Mouse (Mus musculus) v-Abl transformed pro-B cells (cell line): ENCODE data around the gene Hoxa5.

Experiments
- in situ Hi-C, 2 experiments: fragments of 400-800 bp; cut with MboI; formaldehyde crosslinking; loops; one replicate each; pipeline ENCODE4 v1.15.1; 2025; ENCODE audit not compliant: unreplicated experiment in 2 of 2

Gene Hoxa5

DNA sequence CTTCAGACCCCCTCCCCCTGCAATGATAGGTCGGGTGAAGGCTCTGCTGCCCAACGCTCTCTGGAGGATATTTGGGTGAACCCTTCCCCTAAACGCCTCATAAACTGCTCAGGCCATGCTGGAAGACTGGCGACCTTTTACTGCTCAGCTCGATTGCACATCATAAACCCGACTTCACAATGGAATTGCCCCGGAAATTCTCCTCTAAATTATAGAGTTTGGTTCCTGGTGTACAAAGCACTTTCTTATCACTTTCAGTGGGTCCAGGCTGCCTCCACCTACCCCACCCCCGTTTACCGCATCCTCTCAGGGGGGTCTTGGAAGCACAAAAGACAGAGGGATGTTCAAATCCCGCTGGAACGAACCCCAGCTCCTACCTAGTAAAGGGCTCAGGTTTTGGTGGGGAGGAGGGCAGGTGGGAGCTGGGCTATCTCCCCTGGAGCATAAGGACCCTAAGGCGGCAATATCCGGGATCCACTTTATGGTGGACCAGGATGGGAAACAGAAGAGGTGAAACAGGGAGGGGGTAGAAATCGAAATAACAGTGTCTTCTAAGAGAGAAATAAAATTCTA is 14.3 kb upstream of the Hoxa5 start:
- in situ Hi-C loops = loop anchor here in 1 of 2 experiments (25.0 kb wide), 2 partner anchors 1306 to 1431 kb away; no protein-coding TSS in a partner anchor

DNA sequence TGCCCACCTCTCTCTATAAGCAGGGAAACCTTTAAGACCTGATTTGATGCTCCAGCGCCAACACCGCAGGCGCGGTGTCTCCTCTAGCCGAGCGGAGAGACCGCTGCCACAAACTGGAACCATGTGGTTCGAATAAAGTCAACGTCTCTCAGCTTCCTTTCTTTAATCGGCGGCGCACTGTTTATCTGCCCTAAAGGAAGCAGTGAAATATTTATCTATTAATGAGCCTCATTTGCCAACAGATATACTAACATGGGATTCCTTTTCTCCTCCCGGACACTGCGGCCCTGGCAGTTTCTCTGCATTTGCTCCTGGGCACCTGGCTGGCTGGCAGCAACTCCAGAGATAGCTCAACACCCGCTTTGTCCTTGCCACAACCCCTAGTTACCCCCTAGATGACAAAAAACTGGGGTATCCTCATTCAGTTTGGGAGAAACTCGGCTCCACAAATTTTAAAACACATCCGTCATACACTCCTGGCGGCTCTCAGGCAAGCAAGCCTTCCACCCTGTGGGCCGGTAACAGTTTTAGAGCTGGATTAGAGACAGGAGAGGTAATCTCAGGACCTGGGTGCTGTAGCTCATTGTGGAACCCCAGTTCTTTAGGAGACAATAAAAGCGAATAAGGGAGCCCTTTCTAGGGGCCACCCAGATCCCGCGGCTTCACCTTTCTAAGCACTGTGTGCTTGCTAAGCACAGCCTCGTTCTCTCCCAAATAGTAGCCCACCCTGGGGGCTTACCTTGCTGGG is 13.7 kb upstream of the Hoxa5 start:
- in situ Hi-C loops = loop anchor here in 1 of 2 experiments (25.0 kb wide), 2 partner anchors 1306 to 1431 kb away; no protein-coding TSS in a partner anchor

DNA sequence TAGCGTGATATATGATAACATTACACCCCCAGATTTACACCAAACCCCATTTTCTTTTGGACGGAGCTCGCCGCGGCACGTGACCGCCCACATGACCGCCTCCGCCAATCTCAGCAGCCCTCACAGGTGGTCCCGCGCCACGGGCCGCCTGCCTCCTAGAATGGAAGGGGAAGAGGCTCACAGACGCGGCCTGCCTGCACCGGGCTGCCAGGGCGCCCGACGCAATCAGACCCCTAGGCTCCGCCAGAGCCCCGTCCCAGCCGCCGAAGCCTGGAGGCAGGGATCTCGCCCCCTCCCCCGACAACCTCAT is 13.0 kb upstream of the Hoxa5 start:
- in situ Hi-C loops = loop anchor here in 1 of 2 experiments (25.0 kb wide), 2 partner anchors 1305 to 1430 kb away; no protein-coding TSS in a partner anchor

DNA sequence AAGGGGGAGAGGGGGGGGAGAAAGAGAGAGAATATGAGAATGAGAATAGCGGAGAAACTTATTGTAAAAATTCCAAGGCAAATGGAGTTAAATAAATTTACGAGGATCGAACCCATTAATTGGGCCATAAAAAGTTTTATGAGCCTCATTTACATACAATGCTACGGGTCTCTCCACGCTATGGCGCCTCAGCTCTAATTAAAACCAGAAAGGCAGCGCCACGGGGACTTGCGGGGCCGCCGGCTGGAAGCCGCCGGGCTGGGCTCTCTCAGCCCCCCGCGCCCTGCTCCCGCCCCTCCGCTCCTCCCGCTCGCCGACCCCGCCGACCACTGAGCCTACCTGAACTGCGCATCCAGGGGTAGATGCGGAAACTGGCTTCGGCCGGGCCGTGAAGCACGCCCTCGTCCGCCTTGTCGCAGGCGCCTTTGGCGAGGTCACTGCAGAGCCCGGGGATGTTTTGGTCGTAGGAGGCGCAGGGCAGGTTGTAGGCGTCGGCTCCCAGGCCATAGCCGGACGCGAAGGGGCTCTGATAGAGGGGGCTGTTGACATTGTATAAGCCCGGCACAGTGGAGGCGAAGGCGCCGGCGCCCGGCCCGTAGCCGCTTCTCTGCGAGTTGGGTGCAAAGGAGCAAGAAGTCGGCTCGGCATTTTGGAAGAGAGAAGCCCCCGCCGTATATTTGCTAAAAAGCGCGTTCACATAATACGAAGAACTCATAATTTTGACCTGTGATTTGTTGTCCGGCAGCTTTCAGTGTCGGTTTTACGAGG is 12.5 kb upstream of the Hoxa5 start:
- in situ Hi-C loops = loop anchor here in 1 of 2 experiments (25.0 kb wide), 2 partner anchors 1305 to 1430 kb away; no protein-coding TSS in a partner anchor

DNA sequence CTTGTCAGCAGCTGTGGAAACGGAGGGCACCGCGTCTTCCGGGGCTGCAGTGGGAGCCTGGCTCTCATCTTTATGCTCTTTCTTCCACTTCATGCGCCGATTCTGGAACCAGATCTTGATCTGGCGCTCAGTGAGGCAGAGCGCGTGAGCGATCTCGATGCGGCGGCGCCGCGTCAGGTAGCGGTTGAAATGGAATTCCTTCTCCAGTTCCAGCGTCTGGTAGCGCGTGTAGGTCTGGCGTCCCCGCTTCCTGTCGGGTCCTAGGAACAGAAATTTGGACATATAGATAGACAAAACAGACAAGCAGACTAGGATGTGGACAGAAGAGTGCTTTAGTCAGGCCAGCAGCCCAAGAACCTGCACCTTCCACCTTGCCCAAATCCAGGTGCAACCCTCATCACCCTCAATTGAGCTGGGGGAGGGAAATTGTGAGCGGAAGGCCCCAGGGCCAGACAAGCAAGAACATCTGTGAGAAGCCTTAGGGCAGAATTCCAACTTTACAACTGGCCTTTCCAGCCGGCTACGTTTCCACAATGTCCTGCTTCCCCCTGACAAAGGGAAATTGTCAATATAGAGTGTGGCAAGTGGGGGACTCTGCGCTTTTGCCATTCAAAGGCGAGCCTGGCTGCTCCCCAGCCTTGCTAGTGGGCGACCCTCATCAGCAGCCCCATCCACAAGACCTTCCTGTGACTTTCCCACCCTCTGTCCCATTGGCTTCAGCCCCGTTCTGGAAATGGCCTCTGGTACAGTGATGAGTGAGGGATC is 11.6 kb upstream of the Hoxa5 start:
- in situ Hi-C loops = loop anchor here in 1 of 2 experiments (25.0 kb wide), 2 partner anchors 1304 to 1429 kb away; no protein-coding TSS in a partner anchor

DNA sequence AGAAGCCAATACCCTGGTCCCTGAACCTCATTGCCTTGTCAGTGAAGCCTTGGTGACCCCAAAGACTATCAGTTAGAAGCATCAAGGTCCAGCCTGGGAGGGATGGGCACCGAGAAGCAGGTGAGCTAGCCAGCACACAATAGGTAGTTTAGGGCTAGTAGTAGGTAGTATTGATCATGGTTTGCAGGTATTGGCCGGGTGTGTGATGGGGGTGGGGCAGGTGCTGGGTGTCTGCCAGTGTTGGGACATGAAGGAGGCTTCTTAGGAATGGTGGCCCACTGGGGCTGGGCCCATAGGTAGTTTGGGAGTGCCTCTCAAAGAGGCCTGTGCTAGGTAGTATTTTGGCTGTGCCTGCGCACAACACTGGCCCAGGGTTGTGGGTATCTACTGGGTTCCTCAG is 10.7 kb upstream of the Hoxa5 start:
- in situ Hi-C loops = loop anchor here in 1 of 2 experiments (25.0 kb wide), 2 partner anchors 1303 to 1428 kb away; no protein-coding TSS in a partner anchor

DNA sequence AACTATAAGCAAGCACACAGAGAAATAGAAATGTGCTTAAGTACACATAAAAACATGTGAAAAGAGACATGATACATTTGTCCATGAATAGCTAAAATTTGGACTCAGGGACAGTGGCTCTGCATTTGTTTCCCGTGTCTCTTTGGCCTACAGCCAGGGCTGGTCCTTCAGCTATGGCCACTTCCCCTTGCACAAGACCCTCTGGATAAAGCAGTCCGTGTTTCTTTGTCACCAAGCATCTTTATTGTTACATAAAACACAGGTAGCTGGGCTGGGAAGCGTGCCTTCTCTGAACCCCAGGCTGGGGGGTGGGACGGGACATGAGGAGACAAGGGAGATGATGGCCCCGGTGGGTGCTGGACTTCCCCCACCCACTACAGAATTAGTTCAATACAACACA is 9.9 kb upstream of the Hoxa5 start:
- in situ Hi-C loops = loop anchor here in 1 of 2 experiments (25.0 kb wide), 2 partner anchors 1302 to 1427 kb away; no protein-coding TSS in a partner anchor

DNA sequence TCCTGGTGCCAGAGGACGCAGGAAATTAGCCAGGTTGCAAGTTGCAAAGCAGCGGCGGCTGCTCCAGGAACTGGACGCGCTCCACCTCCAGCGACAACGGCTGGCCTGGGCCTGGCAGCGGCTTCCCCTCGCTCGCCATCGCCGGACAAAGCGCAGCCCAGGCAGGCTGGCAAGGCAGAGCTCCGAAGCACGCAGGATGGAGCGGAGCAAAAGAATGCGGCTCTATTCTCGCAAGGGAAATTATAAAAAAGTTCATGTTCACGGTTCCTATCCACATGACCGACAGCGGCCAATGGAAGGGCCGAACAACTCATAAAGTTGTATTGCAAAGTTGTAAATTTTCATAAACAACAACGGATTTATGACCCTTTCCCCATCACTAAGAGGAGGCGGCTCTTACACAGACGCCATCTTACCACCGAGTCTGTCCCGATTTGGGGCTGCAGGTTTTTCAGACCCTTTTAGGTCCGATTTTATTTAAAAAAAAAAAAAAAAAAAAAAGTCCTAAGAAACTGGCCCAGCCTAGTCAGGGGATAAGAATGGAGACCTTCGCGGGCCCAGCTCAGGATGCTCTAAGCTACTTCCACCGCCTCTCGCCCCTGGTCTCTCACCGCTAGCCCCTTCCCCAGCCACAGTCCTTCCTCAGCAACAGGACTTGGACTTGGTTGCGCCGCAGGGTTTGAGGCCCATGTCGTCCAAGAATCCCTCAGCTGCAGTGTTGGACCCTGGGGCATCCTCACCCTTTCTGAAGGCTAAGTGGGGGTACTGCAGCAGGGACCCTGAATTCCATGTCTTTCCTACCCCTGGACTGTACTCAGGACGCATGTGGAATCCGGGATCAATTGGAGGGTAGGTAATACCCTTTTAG is 9.0 kb upstream of the Hoxa5 start, which contains the start of the genes Hoxa3 and Gm28308:
Gene Hoxa3, minus strand, starts transcription at position 218 of the 868 bp plus-strand sequence.
Gene Gm28308, minus strand, starts transcription at position 221 of the 868 bp plus-strand sequence.
- in situ Hi-C loops = loop anchor here in 1 of 2 experiments (25.0 kb wide), 2 partner anchors 1301 to 1426 kb away; no protein-coding TSS in a partner anchor

DNA sequence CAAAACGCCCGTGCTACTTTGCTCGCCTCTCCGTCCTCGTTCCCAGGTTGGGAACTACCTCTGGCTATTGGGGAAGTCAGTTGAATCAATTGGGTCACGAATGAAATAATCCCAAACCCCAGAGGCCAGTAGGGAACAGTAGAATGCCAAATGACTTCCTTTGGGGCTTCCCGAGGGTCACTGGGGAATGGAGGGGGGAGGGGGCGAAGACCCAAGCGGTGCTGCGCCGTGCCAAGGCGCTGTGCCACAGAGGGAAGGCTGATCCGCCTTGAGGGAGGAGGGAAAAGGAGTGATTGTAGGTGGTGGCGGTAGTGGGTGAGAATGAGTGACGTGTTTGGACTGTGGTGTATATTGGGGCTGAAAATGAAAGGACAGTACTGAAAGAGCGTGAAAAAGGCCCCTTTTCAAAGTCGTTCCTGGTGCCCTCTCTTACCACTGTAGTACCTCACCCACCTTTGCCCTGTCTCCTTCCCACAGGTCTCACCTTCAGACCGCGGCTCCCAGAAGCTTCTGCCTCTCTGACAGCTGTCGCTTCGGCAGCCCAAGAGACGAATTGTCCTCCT is 8.2 kb upstream of the Hoxa5 start:
- in situ Hi-C loops = loop anchor here in 1 of 2 experiments (25.0 kb wide), 2 partner anchors 1300 to 1425 kb away; no protein-coding TSS in a partner anchor

DNA sequence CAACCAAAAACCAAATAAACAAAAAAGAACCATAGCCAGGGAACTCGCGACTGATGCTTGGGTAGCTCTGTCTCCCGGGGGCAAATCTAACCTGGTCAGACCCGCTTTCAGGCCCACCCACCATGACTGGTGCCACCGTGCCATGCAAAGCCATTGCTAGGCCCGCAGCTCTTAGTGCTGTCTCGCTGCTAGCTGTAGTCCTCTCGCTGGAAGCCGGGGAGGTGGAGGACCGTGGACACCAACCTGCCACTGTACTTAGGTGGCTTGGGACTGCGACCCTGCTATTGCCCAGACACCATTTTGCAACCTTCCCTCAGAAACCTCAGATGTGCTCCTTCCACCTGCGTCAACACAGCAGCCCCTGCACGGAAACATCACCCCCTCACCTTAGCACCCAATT is 7.6 kb upstream of the Hoxa5 start:
- in situ Hi-C loops = loop anchor here in 1 of 2 experiments (25.0 kb wide), 2 partner anchors 1300 to 1425 kb away; no protein-coding TSS in a partner anchor

DNA sequence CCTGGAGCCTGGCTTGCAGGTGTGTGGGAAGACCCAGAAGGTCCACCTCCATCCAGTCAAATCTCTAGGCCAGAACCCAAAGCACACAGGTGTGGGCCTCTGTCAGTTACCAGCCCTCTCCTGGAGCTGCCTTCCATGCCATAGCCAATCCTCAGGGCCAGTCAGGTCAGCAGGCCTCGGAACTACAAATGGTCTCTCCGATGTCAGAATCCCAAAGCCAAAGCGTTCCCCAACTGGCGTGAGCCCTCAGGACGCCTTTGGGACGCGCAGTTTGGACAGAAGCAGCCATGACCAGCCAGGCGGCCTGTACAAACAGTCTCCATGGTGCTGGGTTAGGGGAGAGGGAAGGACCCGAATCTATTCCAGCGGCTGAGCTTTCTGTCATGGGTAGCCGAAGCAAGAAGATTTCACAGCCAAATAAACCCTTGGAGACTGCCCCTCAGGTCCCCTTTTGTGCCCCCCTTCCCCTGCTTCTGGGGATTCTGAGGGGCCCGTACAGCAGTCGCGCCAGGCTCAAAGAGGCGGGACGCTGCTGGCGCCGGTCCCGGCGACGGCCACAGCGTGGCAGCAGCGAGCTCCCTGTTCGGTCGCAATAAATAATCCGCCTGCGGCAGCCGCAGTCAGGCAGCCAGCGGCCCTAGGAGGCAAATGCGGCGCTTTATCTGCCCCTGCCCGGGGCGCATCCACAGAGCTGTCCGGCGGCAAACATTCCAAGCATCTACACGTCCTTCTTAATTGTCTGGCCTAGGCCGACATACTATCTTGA is 7.0 kb upstream of the Hoxa5 start:
- in situ Hi-C loops = loop anchor here in 1 of 2 experiments (25.0 kb wide), 2 partner anchors 1299 to 1424 kb away; no protein-coding TSS in a partner anchor

DNA sequence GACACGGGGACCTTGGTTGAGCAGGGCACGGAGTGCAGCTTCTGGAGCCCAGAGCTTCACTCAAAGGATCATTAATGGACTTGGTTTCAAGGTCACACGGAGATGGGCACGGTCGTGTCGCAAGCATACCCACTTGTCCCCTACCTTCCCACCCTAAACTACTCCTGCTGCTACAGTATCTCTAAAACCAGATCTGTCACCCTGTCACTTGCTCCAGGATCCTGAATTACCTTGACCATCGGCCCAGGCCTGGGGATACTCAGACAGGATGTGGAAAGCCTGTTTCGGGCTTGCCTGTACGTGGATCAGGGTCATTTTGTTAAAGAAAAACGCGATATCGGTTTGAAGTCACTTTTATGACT is 5.3 kb upstream of the Hoxa5 start:
- in situ Hi-C loops = loop anchor here in 1 of 2 experiments (25.0 kb wide), 2 partner anchors 1297 to 1422 kb away; no protein-coding TSS in a partner anchor

DNA sequence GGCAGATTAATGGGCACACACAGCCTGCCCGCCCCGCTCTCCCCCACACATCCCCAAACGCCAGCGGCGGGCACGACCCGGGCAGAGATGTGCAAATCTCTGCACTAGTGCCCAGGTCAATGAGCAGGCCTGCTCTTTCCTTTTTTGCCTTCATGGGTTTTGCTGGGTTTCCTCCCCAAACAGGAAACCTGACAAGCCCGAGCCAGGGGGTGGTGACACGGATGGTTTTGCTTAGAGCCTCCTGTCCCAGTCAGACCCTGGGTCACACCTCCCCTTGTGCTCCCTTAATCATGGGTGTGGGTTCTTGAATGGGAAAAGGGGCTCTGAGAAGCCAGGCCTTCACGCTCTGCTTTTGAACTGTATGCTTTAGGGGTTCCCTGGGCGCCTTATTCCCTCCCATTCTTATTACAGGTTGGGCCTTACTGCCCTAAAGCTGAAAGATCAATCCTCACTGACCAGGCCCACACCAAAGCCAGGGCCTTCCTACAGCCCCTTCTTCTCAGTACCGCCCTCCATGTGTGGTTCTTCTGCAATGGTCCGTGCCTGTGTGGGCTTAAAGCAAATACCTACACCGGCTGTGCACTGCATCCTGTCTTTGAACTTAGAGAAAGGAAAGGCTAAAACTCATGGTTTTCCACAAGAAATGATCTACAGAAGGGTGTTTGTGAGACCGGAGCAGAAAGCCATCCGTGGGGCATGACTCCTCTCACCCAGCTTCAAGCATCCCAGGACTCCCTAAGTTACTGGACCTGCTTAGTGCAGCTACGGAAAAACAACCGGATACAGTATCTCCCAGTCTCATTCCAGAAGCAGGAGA is 4.7 kb upstream of the Hoxa5 start:
- in situ Hi-C loops = loop anchor here in 1 of 2 experiments (25.0 kb wide), 2 partner anchors 1297 to 1422 kb away; no protein-coding TSS in a partner anchor

DNA sequence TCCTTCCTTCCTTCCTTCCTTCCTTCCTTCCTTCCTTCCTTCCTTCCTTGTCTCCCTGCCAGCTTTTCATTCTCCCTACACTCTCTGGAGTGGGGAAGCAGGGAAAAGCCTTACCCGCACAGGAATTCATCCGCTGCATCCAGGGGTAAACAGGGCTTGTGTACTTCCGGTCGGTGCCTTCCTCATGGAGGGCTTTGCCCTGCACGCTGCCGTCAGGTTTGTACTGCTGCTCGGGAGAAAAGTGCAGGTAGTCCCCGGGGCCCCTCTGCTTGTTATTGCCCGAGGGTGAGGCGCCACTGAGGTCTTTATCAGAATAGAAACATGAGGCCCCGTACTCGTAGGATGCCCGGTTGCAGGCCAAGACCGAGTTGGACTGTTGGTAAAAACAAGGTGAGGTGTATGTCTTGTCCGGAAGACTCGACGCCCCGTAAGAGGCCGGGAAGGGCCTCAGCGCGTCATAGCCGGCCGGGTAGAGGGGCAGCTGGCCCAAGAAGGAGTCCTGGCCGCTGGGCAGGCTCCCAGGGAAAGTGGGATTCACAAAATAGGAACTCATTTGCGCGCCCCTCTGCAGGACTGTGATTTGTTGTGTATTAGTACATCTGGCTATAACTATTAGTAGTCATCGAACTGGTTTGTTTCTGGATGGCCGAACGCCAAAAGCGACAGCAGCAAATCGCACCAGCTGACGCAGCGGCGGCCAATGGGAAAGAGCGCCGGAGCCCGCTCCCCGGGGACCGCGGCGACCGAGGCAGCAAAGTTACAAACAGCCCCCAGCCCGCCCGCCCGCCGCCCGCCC is 3.9 kb upstream of the Hoxa5 start, which contains the start of gene Hoxa6:
Gene Hoxa6, minus strand, starts transcription at position 651 of the 796 bp plus-strand sequence.
- in situ Hi-C loops = loop anchor here in 1 of 2 experiments (25.0 kb wide), 2 partner anchors 1296 to 1421 kb away; no protein-coding TSS in a partner anchor

DNA sequence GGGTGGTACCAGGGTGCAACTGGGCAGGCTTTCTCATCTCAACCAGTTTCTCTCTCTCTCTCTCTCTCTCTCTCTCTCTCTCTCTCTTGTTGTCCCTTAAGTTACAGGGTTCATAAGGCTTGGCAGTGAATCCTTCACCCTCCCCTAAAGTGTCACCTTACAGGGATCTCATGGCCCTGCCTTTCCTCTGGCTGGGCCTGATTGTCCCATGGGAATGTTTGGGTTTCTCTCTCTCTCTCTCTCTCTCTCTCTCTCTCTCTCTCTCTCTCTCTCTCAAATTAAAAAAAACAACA is 3.2 kb upstream of the Hoxa5 start:
- in situ Hi-C loops = loop anchor here in 1 of 2 experiments (25.0 kb wide), 2 partner anchors 1295 to 1420 kb away; no protein-coding TSS in a partner anchor
